Mouse (Mus musculus) right cerebral cortex, postnatal 14 days (tissue): ENCODE data around the gene Tcerg1l.

ENCODE experiments used
- DNase-seq: peaks from one replicate; pipeline ENCODE4 v3.0.0; 2022

The Tcerg1l gene

GRCm38 (mm10) chr7:138356655-138357449 is 40.7 kb downstream of the Tcerg1l start:
- DNase-seq: no peak

DNA sequence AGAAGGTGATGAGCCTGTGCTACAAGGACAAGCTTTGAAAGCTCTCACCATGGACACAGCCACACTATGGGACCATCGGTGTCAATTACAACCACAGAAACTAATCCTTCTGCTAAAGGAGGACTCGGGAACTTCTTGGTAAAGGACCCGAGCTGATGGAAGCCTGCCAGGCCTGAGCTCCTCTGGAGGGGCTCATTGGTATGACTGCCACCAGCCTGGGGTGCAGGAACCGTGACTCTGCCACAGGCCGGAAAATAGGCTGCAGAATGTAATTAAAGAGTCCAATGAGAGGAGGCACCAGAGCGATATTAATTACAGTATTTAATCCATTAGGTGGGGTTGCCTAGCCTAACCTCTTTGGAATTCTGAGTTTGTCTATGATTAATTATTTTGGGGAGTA is 52.1 kb downstream of the Tcerg1l start:
- DNase-seq: no peak

GRCm38 (mm10) chr7:138338451-138338850 is 59.1 kb downstream of the Tcerg1l start:
- no peak for DNase-seq

GRCm38 (mm10) chr7:138337946-138338345 is 59.6 kb downstream of the Tcerg1l start:
- no peak for DNase-seq

DNA sequence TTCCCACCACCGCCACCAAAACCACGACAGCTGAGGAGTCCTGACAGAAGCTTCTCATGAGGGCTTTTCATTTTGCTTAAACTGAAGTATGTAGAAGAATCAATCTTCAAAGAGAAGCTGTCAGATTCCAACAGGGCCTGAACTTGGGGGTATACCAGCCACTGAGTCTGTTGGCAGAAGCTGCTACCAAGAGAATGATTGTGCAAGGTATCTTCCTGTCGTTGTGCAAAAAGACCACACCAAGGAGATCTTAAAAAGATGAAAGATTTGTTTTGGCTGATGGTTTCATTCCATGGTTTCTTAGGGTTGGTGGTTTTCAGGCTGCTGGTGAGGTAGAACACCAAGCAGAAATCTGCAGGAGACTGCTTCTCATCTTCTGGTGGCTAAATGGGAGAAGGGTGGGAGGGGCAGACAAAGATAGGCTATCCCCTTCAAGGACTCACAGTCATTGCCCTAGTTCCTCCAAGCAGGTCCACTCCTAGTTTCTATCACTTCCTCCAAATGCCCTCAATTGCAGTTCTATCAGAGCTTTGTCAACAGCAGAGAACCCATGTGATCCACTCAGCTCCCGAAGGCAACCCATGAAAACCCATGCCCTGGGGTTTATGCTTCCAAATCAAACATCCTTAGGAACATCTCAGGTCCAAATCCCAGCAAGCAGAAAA is 64.9 kb downstream of the Tcerg1l start:
- DNase-seq: no peak

DNA sequence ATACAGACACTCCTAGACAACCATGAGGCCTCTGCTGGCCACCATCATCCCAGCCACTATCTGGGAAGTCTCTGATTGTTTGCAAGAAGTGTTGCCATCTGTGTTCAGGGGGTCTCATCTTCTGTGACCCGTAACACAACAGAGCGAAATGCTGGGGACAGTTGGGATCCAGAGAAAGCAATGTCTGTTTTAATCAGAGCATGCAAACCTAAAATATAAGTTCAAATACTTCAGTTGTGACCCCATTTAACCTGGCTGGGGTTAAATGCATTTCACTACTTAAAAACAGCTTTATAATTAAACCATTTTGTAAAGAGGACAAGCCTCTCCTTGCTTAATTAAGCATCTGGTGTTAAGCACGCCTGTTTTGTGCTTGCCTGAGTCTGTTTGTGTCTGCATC is 66.3 kb downstream of the Tcerg1l start:
- DNase-seq: no peak

DNA sequence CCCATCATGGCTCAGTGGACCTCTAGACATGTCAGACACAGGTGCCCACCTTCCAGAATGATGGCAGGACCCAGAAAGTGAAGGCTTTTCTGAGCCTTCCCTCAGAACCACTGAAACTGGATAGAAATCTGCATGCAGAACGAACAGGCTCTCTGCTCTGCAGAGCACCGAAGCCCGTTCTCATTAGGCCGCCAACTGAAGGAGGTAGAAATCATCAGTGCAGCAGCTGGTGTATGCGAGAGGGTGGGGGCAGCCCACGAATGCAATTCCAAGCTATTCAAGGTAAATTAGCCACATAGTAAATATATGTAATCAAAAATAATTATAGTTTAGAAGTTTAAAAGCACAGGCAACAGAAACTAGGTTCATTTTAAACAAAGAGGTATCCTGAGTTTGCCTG is 68.9 kb downstream of the Tcerg1l start:
- peak; percentile 12 for DNase-seq

DNA sequence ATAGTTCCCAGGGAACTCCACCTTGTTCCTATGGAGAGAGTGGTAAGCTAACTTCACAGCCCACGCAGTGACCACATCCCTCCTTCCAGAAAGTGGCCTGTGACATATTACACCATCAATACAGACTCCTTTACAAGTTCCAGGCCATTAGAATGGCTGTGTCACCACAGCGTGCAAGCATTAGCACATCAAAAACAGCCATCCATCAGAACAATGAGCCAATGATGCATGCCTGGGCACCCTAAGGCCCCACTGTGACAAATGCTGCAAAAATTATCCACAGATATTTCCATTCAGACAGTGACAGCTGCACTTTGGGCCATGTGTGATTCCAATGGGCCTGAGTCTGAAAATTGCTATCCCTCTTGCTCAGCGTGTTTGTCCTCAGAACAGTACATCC is 70.8 kb downstream of the Tcerg1l start:
- DNase-seq: no peak

DNA sequence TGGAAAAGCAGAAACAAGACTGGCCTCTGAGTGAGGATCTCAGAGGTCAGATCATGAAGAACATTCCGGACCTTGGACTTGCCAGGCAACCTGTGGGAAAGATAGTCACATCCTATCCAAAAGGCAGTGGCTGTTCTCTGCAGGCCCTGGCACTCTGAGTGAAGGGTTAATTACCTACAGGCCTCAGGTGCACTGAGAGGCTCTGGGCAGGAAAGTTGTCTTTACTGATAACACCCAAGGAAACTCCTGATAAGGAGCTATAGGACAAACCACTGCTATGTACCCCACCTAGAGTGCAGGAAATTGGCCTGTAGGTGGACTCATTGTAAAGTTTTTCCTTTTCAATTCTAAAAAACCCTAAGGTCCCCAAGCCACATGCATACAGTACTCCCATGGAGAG is 83.8 kb downstream of the Tcerg1l start:
- no peak for DNase-seq

DNA sequence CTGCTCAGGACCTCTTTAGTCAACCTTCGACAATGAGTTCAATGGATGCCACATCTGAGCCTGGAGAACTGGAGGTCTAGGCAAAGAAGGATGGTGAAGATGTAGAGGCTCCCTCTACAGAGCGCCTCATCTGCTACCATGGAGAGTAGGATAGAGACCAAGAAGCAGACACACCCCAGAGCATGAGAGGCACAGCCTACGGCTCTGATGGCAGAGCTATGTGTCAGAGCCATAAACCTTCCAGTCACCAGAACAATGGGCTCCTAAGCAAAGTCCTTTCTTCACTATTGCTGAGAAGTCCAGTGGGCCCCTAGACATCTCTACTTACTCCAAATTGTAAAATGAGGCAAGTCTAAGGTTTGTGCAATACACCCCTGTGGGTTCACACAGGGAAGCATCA is 91.4 kb downstream of the Tcerg1l start:
- DNase-seq: no peak

DNA sequence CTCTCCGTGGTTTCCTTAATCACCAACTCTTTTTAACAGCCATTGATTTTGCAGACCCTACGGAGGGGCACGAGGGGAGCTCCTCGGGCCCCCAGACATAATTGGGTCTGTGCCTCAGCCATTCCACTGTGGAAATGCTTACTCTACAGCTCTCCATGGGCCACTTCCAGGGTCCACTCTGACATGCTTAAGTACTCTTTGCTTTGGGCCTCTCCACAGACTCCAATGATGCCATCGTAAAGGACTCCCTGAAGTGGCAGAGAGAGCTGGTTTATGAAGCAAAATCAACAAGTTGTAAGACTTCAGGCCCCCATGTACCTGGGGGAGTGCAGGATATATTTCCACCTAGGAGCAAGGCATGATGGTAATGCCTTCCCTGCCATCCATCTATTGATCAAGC is 112.7 kb downstream of the Tcerg1l start:
- DNase-seq: no peak

- no peak for DNase-seq
These were observed 122.3 kb downstream of the Tcerg1l start for GRCm38 (mm10) chr7:138275263-138275662.

GRCm38 (mm10) chr7:138271328-138271727 is 126.2 kb downstream of the Tcerg1l start:
- DNase-seq: no peak

DNA sequence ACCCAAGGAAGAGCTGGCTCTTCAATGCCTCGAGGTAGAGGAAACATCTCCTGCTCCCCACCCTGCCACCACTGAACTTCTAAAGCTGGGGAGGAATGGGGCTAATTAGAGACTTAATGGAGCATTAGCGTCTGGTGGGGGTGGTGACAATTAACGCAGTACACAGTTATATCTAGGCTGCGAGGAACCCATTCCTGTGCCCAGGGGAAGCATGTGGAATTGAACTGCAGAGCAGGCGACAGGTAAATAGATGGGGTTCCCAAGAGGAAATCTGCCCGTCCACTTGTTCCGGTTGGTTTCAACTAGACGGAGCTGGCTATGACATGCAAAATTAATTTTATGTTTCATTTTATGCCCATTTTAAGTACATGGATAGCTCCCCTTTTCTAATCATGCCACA is 128.1 kb downstream of the Tcerg1l start:
- no peak for DNase-seq

DNA sequence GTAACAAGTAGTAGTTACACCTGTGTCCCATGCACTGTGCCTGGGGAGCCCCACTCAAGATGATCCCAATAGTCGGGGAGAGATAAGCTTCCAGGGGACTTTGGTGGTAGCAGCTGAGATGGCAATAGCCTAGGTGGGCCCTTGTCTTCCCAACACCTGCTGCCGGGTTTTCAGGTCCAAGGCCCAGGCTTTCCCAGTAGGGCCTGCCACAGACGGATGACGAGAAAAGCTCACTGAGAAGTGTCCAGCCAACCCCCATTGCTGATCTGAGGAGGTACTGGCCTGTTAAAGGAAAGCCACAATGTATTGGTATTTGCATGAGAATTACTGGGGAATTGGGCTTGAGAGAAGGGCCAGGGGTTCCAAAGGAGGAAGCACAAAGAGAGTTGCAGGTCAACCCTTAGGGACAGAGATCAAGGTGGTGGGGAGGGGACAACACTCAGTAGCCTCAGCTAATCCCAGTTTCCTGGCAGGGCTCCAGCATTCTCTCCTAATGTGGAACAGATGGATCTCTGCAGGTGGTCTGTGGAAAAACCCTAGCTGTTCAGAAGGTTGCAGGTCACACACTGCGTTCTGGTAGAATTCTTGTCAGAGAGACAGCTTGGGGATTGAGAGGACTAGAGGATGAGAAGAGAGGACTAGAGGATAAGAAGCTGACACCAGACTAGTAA is 129.4 kb downstream of the Tcerg1l start:
- no peak for DNase-seq

- no peak for DNase-seq
These were observed 148.9 kb downstream of the Tcerg1l start for GRCm38 (mm10) chr7:138248612-138249011.

- no peak for DNase-seq
These were observed 149.4 kb downstream of the Tcerg1l start for GRCm38 (mm10) chr7:138248176-138248575.

- no peak for DNase-seq
These were observed 150.8 kb downstream of the Tcerg1l start for GRCm38 (mm10) chr7:138246684-138247083.

GRCm38 (mm10) chr7:138242229-138242628 is 155.3 kb downstream of the Tcerg1l start:
- DNase-seq: no peak

GRCm38 (mm10) chr7:138237708-138238225 is 159.8 kb downstream of the Tcerg1l start:
- no peak for DNase-seq

DNA sequence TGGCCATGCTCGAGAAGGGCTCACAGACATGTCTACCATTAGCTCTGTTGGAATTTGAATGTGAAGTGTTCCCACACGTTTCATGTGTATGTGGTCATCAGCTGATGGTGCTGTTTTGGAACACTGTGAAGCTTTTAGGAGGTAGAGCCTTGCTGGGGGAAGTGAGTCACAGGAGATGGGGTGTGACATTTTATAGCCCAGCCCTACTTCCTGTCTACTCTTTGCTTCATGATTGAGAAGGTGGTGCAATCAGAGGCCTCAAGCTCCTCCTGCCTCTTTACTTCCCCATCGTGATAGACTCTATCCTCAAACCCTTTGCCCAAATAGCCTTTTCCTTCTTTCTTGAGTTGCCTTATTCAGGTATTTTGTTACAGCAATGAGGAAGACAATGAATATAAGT is 173.3 kb downstream of the Tcerg1l start:
- DNase-seq: no peak

GRCm38 (mm10) chr7:138222951-138223350 is 174.6 kb downstream of the Tcerg1l start:
- DNase-seq: no peak

- DNase-seq: no peak
These were observed 179.9 kb downstream of the Tcerg1l start for GRCm38 (mm10) chr7:138217556-138218098.
